Mouse (Mus musculus): Measurements from ENCODE around the gene Itgb2l. TPM values are rescaled to one million over a fixed set of nuclear protein-coding genes. Genes with fewer than 3 reads are reported as not detected.

The Itgb2l gene
- polyA plus RNA-seq, 2 experiments = 1.1 to 1.9 TPM

- no peak for ATAC-seq (ENCODE audit: insufficient read depth)
- TF ChIP-seq EP300 (IDR thresholded peaks at IDR 0.05; ENCODE audit: low read depth) (no peak), CTCF (IDR thresholded peaks at IDR 0.05; ENCODE audit: low read depth) (no peak)
- WGBS (ENCODE audit: insufficient replicate concordance) = 51% methylated on average over 3 of the region's 3 CpGs
- Histone ChIP-seq H3K4me2 (ENCODE audit: low read depth) (no peak overlapping the region), H3K27ac (no peak overlapping the region), H3K4me3 (ENCODE audit: insufficient read depth in 1 of 2, low read depth in 2 of 2, low read length in 2 of 2) (no peak overlapping the region), H3K9ac (replicated peaks) (no peak overlapping the region), H3K4me1 (replicated peaks; ENCODE audit: control insufficient read depth in 2 of 2, insufficient read depth in 2 of 2, low read length in 1 of 2) (no peaks in the 10 kb centered on the region), H3K36me3 (replicated peaks; ENCODE audit: control insufficient read depth, insufficient read depth, low read depth) (no peaks in the 10 kb centered on the region), H3K9me3 (ENCODE audit: control insufficient read depth, low read length) (no peaks in the 10 kb centered on the region), H3K27me3 (ENCODE audit: control insufficient read depth, insufficient read depth, low read length) (no peaks in the 10 kb centered on the region)
- no peak for DNase-seq (ENCODE audit: low read depth in 3 of 3, low spot score in 3 of 3)
These were observed 9.2 kb downstream of the Itgb2l start for GRCm38 (mm10) chr16:96434024-96434785.

GRCm38 (mm10) chr16:96433266-96433665 lies 10.2 kb downstream of the Itgb2l start:
- Histone ChIP-seq H3K4me2 (ENCODE audit: low read depth) (no peak overlapping the region), H3K9me3 (ENCODE audit: control insufficient read depth, low read length) (no peaks in the 10 kb centered on the region), H3K27ac (no peak overlapping the region), H3K27me3 (ENCODE audit: control insufficient read depth, insufficient read depth, low read length) (no peaks in the 10 kb centered on the region), H3K9ac (replicated peaks) (no peak overlapping the region), H3K4me3 (ENCODE audit: insufficient read depth in 1 of 2, low read depth in 2 of 2, low read length in 2 of 2) (no peak overlapping the region), H3K36me3 (replicated peaks; ENCODE audit: control insufficient read depth, insufficient read depth, low read depth) (no peaks in the 10 kb centered on the region), H3K4me1 (replicated peaks; ENCODE audit: control insufficient read depth in 2 of 2, insufficient read depth in 2 of 2, low read length in 1 of 2) (no peaks in the 10 kb centered on the region)
- WGBS (ENCODE audit: insufficient replicate concordance) = 56% methylated on average over 10 of the region's 10 CpGs
- TF ChIP-seq EP300 (IDR thresholded peaks at IDR 0.05; ENCODE audit: low read depth) (no peak), CTCF (IDR thresholded peaks at IDR 0.05; ENCODE audit: low read depth) (no peak)
- ATAC-seq (ENCODE audit: insufficient read depth) (no peak), DNase-seq (ENCODE audit: low read depth in 3 of 3, low spot score in 3 of 3) (no peak)

GRCm38 (mm10) chr16:96429046-96429445 lies 14.4 kb downstream of the Itgb2l start:
- DNase-seq (ENCODE audit: low read depth in 3 of 3, low spot score in 3 of 3) (no peak), ATAC-seq (ENCODE audit: insufficient read depth) (no peak)
- Histone ChIP-seq H3K9ac (replicated peaks) (no peak overlapping the region), H3K4me1 (replicated peaks; ENCODE audit: control insufficient read depth in 2 of 2, insufficient read depth in 2 of 2, low read length in 1 of 2) (no peaks in the 10 kb centered on the region), H3K9me3 (ENCODE audit: control insufficient read depth, low read length) (no peaks in the 10 kb centered on the region), H3K4me3 (ENCODE audit: insufficient read depth in 1 of 2, low read depth in 2 of 2, low read length in 2 of 2) (no peak overlapping the region), H3K27ac (no peak overlapping the region), H3K4me2 (ENCODE audit: low read depth) (no peak overlapping the region), H3K27me3 (ENCODE audit: control insufficient read depth, insufficient read depth, low read length) (no peaks in the 10 kb centered on the region), H3K36me3 (replicated peaks; ENCODE audit: control insufficient read depth, insufficient read depth, low read depth) (no peaks in the 10 kb centered on the region)
- WGBS (ENCODE audit: insufficient replicate concordance) = 40% methylated on average over 3 of the region's 3 CpGs
- TF ChIP-seq EP300 (IDR thresholded peaks at IDR 0.05; ENCODE audit: low read depth) = no peak
- no peak for TF ChIP-seq CTCF (IDR thresholded peaks at IDR 0.05; ENCODE audit: low read depth)

GRCm38 (mm10) chr16:96426671-96427070 lies 16.7 kb downstream of the Itgb2l start:
- DNase-seq (ENCODE audit: low read depth in 3 of 3, low spot score in 3 of 3) (no peak), ATAC-seq (ENCODE audit: insufficient read depth) (no peak)
- Histone ChIP-seq H3K27me3 (ENCODE audit: control insufficient read depth, insufficient read depth, low read length) (no peaks in the 10 kb centered on the region), H3K4me1 (replicated peaks; ENCODE audit: control insufficient read depth in 2 of 2, insufficient read depth in 2 of 2, low read length in 1 of 2) (no peaks in the 10 kb centered on the region), H3K4me3 (ENCODE audit: insufficient read depth in 1 of 2, low read depth in 2 of 2, low read length in 2 of 2) (no peak overlapping the region), H3K36me3 (replicated peaks; ENCODE audit: control insufficient read depth, insufficient read depth, low read depth) (no peaks in the 10 kb centered on the region), H3K9ac (replicated peaks) (no peak overlapping the region), H3K4me2 (ENCODE audit: low read depth) (no peak overlapping the region), H3K27ac (no peak overlapping the region), H3K9me3 (ENCODE audit: control insufficient read depth, low read length) (no peaks in the 10 kb centered on the region)
- WGBS (ENCODE audit: insufficient replicate concordance) = 64% methylated on average over 7 of the region's 7 CpGs
- TF ChIP-seq CTCF (IDR thresholded peaks at IDR 0.05; ENCODE audit: low read depth) (no peak), EP300 (IDR thresholded peaks at IDR 0.05; ENCODE audit: low read depth) (no peak)

- no peaks in the 10 kb centered on the region for H3K4me1 ChIP-seq (replicated peaks; ENCODE audit: control insufficient read depth in 2 of 2, insufficient read depth in 2 of 2, low read length in 1 of 2)
- whole genome bisulfite sequencing (ENCODE audit: insufficient replicate concordance) = 52% methylated on average over 2 of the region's 2 CpGs
- no peaks in the 10 kb centered on the region for H3K9me3 ChIP-seq (ENCODE audit: control insufficient read depth, low read length)
- no peak overlapping the region for H3K4me2 ChIP-seq (ENCODE audit: low read depth)
- H3K27me3 ChIP-seq (ENCODE audit: control insufficient read depth, insufficient read depth, low read length) = no peaks in the 10 kb centered on the region
- no peaks in the 10 kb centered on the region for H3K36me3 ChIP-seq (replicated peaks; ENCODE audit: control insufficient read depth, insufficient read depth, low read depth)
- DNase-seq (ENCODE audit: low read depth in 3 of 3, low spot score in 3 of 3) = no peak
- no peak overlapping the region for H3K9ac ChIP-seq (replicated peaks)
- H3K4me3 ChIP-seq (ENCODE audit: insufficient read depth in 1 of 2, low read depth in 2 of 2, low read length in 2 of 2) = no peak overlapping the region
- TF ChIP-seq EP300 (IDR thresholded peaks at IDR 0.05; ENCODE audit: low read depth) (no peak), CTCF (IDR thresholded peaks at IDR 0.05; ENCODE audit: low read depth) (no peak)
- no peak for ATAC-seq (ENCODE audit: insufficient read depth)
- H3K27ac ChIP-seq = no peak overlapping the region
These were observed 18.4 kb downstream of the Itgb2l start for GRCm38 (mm10) chr16:96425044-96425443.
